Mouse (Mus musculus): ENCODE results near the gene Phox2b. TPM values are rescaled to one million over a fixed set of nuclear protein-coding genes. Genes with fewer than 3 reads are reported as not detected.

Gene Phox2b
- not detected in 3 replicates for total RNA-seq (2017)

DNA sequence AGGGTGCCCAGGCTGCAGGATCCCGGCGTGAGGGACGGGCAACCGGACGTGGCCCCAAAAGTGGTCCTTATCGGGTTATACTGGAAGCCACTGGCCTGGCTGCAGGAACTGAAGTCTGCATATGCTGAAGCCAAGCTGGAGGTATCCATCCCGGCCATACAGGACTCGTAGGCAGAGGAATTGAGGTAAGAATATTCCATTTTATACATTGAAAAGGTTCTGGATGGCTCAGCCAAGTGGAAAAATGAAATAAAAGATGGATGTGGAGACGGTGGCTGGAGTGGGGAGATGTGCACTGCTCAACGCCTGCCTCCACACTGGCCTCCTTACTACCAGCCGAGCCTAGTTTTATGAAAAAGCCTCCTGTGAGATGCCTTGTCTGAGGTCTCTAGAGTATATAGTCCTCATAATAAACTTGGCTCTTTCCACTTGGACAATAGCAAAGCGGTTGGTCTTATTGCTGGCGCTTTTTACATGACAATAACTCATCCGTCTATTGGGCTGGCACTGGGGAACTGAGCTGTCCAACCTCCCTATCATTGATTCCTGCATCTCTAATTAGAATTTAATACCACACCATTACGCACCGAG, at the start of gene Phox2b:
Gene Phox2b (minus strand): TSS at position 569 of the 591 bp plus-strand sequence.
- ATAC-seq (replicated peaks; ENCODE audit: insufficient number of reproducible peaks, low FRiP score, low TSS enrichment, poor library complexity, severe bottlenecking), result no peak

DNA sequence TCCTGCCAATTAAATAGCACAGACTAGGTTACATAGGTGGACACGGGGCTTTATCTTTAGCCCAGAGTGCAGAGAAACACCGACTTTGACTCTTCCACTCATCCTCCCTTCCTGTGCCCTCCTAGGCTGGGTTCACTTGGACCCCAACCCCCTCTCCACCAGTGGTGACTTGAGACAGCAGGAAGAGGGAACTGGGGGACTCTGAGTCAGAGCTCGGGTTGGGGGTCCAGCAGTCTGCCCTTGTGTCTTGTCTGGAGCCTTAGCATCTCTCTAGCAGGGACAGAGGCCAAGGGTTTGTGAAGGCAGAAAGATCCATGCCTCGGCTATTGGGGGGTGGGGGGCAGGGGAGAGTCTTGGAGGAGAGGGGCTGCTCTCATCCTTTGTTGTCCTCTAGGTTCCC, 43.5 kb upstream of the Phox2b start:
- no peak for ATAC-seq (replicated peaks; ENCODE audit: insufficient number of reproducible peaks, low FRiP score, low TSS enrichment, poor library complexity, severe bottlenecking)

DNA sequence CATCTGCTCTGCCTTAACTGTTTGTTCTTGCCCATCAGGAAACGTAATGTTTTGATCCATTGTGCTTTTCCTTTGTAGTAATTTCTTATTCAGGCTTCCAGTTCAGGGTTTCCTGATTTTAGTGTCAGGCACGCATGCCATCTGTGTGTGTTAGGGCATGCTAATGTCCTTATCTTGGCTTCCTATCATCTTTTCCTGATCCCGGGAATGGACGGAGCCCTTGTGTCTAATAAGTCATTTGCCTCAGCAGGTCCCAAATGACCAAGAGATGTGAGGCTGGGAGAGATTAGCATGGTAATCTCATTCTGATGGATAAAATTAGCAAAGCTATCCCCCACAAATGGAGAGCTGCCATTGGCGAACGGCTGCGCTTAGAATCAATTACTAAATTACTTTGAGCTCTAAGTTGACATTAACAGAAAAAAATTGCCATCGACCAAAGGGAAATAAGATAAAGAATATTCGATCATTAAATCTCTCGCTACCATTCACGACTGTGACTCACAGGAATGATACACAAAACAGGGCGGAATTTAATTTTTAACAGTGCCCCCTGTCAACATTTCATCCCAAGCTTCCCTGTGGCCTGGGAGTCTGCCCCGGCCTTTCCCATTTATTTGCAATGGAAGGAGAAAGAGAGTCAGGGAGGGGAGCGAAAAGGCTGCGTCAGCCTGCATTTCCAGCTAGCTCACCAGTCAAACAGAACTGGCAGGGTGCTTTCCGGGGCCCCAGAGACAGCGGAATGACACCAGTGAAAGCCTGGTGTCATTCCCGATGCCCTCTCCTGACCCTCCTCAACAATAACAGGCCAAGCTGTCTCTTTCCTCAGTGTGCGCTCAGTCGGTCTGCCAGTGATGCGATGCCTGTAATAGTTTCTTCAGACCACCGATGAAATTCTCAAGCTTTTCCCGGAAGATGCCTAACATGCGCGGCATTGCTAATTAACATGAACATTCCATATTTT, 40.2 kb upstream of the Phox2b start:
- ATAC-seq (replicated peaks; ENCODE audit: insufficient number of reproducible peaks, low FRiP score, low TSS enrichment, poor library complexity, severe bottlenecking), result no peak

- ATAC-seq (replicated peaks; ENCODE audit: insufficient number of reproducible peaks, low FRiP score, low TSS enrichment, poor library complexity, severe bottlenecking), result no peak
Measured at GRCm38 (mm10) chr5:67138643-67139042, 39.5 kb upstream of the Phox2b start.

DNA sequence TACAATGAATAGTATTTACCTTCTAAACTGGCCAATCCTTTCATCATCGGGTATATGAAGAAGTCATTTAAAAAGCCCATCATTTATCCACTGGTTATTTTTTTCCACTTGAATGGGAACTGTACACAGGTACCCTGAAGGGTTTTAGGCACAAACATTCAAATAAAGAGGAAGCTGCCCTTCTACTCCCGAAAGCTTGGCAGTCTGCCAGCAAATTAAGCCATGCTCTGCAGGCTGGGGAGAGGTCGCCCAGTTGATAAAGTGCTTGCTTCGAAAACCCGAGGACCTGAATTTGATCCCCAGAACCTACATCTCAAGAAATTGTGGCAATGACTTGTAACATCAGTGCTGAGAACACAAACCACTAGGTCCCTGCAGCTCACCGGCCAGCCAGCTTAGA, 35.6 kb upstream of the Phox2b start:
- ATAC-seq (replicated peaks; ENCODE audit: insufficient number of reproducible peaks, low FRiP score, low TSS enrichment, poor library complexity, severe bottlenecking), result no peak

DNA sequence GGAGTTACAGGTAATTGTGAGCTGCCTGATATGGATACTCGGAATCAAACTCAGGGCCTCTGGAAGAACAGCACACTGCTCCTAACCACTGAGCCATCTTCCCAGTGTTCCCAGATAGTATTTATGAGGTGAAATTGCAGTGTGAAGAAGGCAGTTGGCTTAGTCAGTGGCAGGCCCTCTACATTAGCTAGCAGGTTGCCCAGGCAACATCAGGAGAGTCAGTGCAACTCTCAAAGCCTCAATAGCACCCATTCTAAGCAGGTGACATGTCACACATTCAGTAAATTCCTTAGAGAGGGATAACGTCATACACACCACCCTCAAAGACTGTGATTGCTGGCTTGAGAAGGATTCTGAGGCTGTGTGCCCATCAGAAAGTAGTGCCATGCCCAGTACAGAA, 32.6 kb upstream of the Phox2b start:
- ATAC-seq (replicated peaks; ENCODE audit: insufficient number of reproducible peaks, low FRiP score, low TSS enrichment, poor library complexity, severe bottlenecking), result no peak

- ATAC-seq (replicated peaks; ENCODE audit: insufficient number of reproducible peaks, low FRiP score, low TSS enrichment, poor library complexity, severe bottlenecking), result no peak
Measured at GRCm38 (mm10) chr5:67106261-67106660, 7.2 kb upstream of the Phox2b start.

DNA sequence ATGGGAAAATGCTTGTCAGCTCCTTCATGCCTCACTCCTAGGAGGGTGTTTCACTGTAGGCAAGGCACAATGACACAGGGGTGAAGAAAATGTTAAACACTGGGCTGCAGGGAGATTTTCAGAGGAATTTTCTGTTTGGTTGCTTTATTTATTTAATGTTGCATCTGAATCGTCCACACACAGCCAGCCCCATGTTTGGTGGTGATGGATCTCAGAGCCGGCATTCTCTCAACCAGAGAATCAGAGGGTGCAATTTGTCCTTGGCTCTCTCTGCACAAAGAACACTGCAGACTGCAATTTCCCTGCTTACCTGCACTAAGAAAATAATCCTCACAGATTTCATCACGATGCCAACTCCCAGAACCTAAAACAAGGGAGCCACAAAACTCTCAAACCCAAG, 3.9 kb upstream of the Phox2b start:
- no peak for ATAC-seq (replicated peaks; ENCODE audit: insufficient number of reproducible peaks, low FRiP score, low TSS enrichment, poor library complexity, severe bottlenecking)

DNA sequence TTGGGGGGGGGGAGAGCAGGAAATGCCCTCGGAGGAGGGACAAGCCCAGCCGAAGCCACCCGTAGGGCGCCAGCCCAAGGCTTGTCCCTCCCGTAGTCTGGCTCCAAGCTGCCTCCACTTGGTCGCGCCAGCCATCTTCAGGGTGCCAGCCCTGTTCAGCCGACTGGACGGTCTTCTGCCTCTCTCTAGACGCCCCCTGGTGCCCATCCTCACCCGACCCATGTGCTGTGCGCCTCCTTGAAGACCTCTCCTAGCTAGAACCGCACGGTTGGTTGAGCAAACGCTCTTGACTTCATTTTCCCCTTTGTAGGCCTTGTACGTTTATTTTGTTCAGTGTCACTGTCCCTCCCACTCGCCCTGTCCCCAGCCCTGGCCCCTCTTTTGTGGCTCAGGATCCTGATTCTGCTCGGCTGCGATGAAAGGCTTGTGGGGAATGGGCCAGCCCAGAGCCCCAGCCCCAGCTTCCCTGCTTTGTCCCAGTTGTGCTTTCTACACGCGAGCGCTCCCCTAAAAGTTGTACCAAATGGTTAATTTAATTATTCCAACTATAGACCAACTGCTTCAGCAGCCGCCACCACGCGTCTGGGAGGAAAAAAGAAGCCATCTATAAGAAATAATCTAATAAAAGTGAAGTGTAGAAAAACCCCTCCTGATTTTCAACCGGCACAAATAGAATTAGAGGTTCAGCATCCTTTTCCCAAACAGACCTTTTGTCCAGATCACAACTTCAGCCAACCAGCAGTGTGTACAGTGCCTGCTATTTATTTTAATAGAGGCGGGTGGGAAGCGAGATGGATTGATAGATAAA, 2.9 kb upstream of the Phox2b start:
- ATAC-seq (replicated peaks; ENCODE audit: insufficient number of reproducible peaks, low FRiP score, low TSS enrichment, poor library complexity, severe bottlenecking), result no peak

GRCm38 (mm10) chr5:67101395-67101760, 2.3 kb upstream of the Phox2b start:
- no peak for ATAC-seq (replicated peaks; ENCODE audit: insufficient number of reproducible peaks, low FRiP score, low TSS enrichment, poor library complexity, severe bottlenecking)

GRCm38 (mm10) chr5:67100564-67101394, 1.7 kb upstream of the Phox2b start:
- no peak for ATAC-seq (replicated peaks; ENCODE audit: insufficient number of reproducible peaks, low FRiP score, low TSS enrichment, poor library complexity, severe bottlenecking)

GRCm38 (mm10) chr5:67099393-67100271, 531 bp upstream of the Phox2b start:
- ATAC-seq (replicated peaks; ENCODE audit: insufficient number of reproducible peaks, low FRiP score, low TSS enrichment, poor library complexity, severe bottlenecking), result no peak

DNA sequence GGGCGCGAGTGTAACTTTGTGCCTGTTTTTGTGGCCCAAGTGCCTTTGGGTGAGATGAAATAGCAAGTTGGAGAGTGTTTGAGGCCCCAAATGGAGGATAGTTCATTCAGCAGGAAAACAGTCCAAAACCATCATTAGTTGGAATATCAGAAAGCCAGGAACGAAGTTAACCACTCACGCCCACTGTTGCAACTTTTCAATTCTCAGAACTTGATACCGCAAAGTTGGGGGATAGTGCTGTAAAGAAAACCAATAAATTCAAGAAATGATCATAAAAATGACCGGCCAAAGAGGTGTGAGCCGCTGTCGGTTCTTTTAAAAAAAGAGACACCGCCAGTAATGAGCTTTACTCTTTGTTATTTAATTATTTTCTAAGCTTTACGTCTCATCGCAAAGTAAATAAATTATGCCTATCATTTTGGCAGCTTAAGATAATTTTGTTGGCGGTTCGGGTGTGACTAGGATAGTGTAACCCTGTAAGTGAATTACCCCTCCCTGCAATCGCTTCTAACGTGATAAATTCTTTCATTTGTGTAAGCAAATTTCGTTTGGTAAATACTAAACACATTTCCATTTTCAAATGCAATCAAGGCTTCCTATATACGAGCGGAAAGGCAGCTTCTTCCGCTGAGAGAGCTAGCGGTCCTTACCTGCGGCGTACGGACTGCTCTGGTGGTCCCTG, 909 bp downstream of the Phox2b start:
- ATAC-seq (replicated peaks; ENCODE audit: insufficient number of reproducible peaks, low FRiP score, low TSS enrichment, poor library complexity, severe bottlenecking), result no peak

- no peak for ATAC-seq (replicated peaks; ENCODE audit: insufficient number of reproducible peaks, low FRiP score, low TSS enrichment, poor library complexity, severe bottlenecking)
Measured at GRCm38 (mm10) chr5:67097106-67098050, 1.7 kb downstream of the Phox2b start.

GRCm38 (mm10) chr5:67096378-67096771, 2.7 kb downstream of the Phox2b start:
- ATAC-seq (replicated peaks; ENCODE audit: insufficient number of reproducible peaks, low FRiP score, low TSS enrichment, poor library complexity, severe bottlenecking), result no peak

DNA sequence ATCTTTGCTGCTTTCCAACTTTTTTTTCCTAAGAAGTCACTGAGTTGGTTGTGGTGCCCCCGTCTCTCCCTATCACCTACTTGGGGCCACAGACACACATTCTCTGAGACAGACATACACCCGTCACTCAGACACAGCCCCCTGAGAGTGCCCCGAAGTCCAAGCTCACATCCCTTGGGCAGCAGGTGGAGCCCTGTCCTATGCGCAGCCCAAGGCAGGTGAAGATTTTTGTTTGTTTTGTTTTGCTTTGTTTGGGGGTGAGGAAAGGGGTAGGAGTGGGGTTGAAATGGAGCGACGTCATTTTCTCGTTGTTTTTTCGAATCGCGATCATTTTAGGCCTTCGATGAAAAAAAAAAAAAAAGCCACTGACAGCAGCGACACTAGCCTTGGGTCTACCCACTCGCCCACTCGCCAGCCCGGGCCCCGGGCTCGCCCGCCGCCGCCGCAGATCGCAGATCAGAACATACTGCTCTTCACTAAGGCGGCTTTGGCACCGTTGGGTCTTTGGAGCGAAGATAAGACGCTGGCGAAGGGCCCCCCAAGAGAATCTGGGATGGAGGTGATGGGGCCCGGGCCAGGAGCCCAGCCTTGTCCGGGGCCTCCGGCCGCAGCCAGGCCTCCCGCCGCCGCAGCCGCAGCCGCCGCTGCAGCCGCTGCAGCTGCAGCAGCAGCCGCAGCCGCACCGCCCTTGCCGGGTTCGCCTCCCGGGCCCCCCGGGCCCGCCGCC, 3.3 kb downstream of the Phox2b start:
- ATAC-seq (replicated peaks; ENCODE audit: insufficient number of reproducible peaks, low FRiP score, low TSS enrichment, poor library complexity, severe bottlenecking), result no peak
